Mouse (Mus musculus) forebrain, embryonic 14.5 days (tissue): ENCODE data around the gene Dyrk1b. TPM values are rescaled to one million over a fixed set of nuclear protein-coding genes. Genes with fewer than 3 reads are reported as not detected.
A peak's percentile ranks its signal among the peaks of the same experiment; 100 is the strongest.

ENCODE experiments used
- ATAC-seq: fragments of 200-750 bp; cut with Nextera tagmentation; 2 replicates; pipeline ENCODE4 v1.8.0; 2017; ENCODE audit warnings: mild to moderate bottlenecking, moderate library complexity
- DNase-seq: peaks from one replicate; pipeline ENCODE4 v3.0.0-alpha.2; 2015; ENCODE audit warnings: low spot score
- H3K27ac ChIP-seq: fragments of 300-500 bp; sonication (generic); 2 replicates; pipeline ENCODE4 v1.5.1; 2014; ENCODE audit warnings: low read depth, mild to moderate bottlenecking, control low read depth, low read length, moderate library complexity
- H3K27me3 ChIP-seq: fragments of 300-500 bp; sonication (generic); replicated peaks from 2 replicates; pipeline ENCODE4 v1.6.1; 2014; ENCODE audit warnings: low read length, control low read depth, mixed read lengths; ENCODE audit not compliant: control insufficient read depth, insufficient read depth
- H3K36me3 ChIP-seq: fragments of 300-500 bp; sonication (generic); 2 replicates; pipeline ENCODE4 v1.6.1; 2014; ENCODE audit warnings: low read length, control low read depth; ENCODE audit not compliant: control insufficient read depth, insufficient read depth
- H3K4me1 ChIP-seq: fragments of 300-500 bp; sonication (generic); 2 replicates; pipeline ENCODE4 v1.6.1; 2014; ENCODE audit warnings: antibody characterized with exemption, low read length, control low read depth; ENCODE audit not compliant: control insufficient read depth, insufficient read depth
- H3K4me2 ChIP-seq: fragments of 300-500 bp; sonication (generic); 2 replicates; pipeline ENCODE4 v1.6.1; 2014; ENCODE audit warnings: mild to moderate bottlenecking, control low read depth, low read length
- H3K4me3 ChIP-seq: fragments of 300-500 bp; sonication (generic); 2 replicates; pipeline ENCODE4 v1.5.1; 2014; ENCODE audit warnings: low read depth, low read length, control low read depth
- H3K9ac ChIP-seq: fragments of 300-500 bp; sonication (generic); 2 replicates; pipeline ENCODE4 v1.6.1; 2014; ENCODE audit warnings: mild to moderate bottlenecking, low read length, control low read depth, moderate library complexity
- H3K9me3 ChIP-seq: fragments of 300-500 bp; sonication (generic); replicated peaks from 2 replicates; pipeline ENCODE4 v1.6.1; 2016; ENCODE audit warnings: low read length, control low read depth, mixed read lengths; ENCODE audit not compliant: control insufficient read depth
- WGBS: fragments of 180-500 bp; shearing (Covaris S2); extraction: QIAGEN DNeasy Blood & Tissue Kit; methylation state at CpG from one replicate; pipeline ENCODE4 v1.1.7; 2014; 5-methylcytosine and 5-hydroxymethylcytosine counted together
- polyA plus RNA-seq: library from polyadenylated mRNA; unstranded; fragments of >200 nt; fragmentation: Nextera tagmentation; extraction: Ambion mirVana; gene quantifications from 2 replicates; pipeline ENCODE4 v1.2.1, GENCODE M21; 2014

The Dyrk1b gene
- polyA plus RNA-seq, 1 experiment from 2014 or later, result 9.9 TPM

- Histone ChIP-seq H3K9me3 (no peaks in the 10 kb centered on the region), H3K9ac (no peak overlapping the region), H3K4me3 (no peak overlapping the region), H3K36me3 (no peaks in the 10 kb centered on the region), H3K27me3 (no peaks in the 10 kb centered on the region), H3K4me2 (no peak overlapping the region), H3K4me1 (peaks cover 11% of the 10 kb centered on the region), H3K27ac (no peak overlapping the region)
- ATAC-seq (no peak), DNase-seq (no peak)
- 80% methylated on average over 6 of the region's 6 CpGs for WGBS
Observed at GRCm38 (mm10) chr7:28165406-28165805, 13.9 kb upstream of the Dyrk1b start.

DNA sequence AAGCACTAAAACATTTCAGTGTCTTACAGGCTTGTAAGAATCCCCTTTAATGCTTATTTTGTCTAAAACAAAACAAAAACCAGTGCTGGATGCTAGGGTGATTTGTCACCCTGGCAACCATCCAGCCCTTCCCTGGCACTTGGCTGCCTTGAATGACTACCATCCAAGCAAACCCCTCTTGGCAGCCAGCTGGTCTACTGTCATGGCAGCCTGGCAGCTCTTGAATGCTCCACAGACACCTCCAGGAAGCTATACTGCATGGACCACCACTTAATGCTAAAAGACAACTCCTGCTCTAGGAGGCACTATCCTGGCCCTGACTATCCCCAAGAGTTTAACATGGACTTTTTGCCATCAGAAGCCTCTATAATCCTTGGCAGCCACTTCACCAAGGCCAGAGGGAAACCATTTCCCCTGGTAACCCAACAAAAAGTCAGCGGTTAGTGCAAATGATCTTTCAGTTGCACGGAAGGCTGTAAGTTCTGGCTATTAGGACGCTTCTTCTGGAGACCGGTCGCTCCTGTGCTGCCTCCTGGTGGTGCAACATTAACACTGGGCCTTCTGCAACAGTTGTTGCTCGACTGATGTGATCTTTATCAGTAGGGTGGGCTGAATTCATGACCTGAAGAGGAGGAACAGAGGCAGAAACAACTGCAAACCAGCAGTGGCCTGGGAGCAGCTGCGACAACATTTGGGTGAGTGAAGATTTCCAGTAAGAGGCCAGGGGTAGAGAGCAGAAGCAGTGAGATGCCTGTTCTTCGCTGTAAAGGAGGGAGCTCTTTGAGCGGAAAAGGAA, 10.8 kb upstream of the Dyrk1b start:
- no peaks in the 10 kb centered on the region for H3K9me3 ChIP-seq
- peak; percentile 76 for DNase-seq
- peak overlapping the region; percentile 73 for H3K4me3 ChIP-seq
- no peaks in the 10 kb centered on the region for H3K27me3 ChIP-seq
- no peak for ATAC-seq
- peak overlapping the region; percentile 56 for H3K4me2 ChIP-seq
- no peaks in the 10 kb centered on the region for H3K36me3 ChIP-seq
- H3K27ac ChIP-seq, result peak overlapping the region; percentile 33
- H3K9ac ChIP-seq, result peak overlapping the region; percentile 54
- 13% methylated on average over 9 of the region's 9 CpGs for WGBS
- peaks cover 17% of the 10 kb centered on the region for H3K4me1 ChIP-seq

- Histone ChIP-seq H3K9me3 (no peaks in the 10 kb centered on the region), H3K4me2 (peak within 1 kb of the TSS; percentile 56), H3K27me3 (no peaks in the 10 kb centered on the region), H3K4me1 (peaks cover 17% of the 10 kb centered on the region), H3K4me3 (peak within 1 kb of the TSS; percentile 73), H3K27ac (peak within 1 kb of the TSS; percentile 62), H3K9ac (peak within 1 kb of the TSS; percentile 58), H3K36me3 (peaks cover under 1% of the 10 kb centered on the region; the same call in 1 of the 2 replicates)
- under 1% methylated on average over 80 of the region's 80 CpGs for WGBS
- DNase-seq (peak; percentile 97), ATAC-seq (peak; percentile 96)
Observed at GRCm38 (mm10) chr7:28169489-28170422, 9.5 kb upstream of the Dyrk1b start, which contains the start of gene Fbl. Gene Fbl (plus strand): TSS chr7:28169710.

- no peak overlapping the region for H3K4me2 ChIP-seq
- H3K9ac ChIP-seq, result no peak overlapping the region
- H3K27me3 ChIP-seq, result no peaks in the 10 kb centered on the region
- H3K27ac ChIP-seq, result no peak overlapping the region
- peaks cover 40% of the 10 kb centered on the region for H3K36me3 ChIP-seq
- no peak for DNase-seq
- H3K4me3 ChIP-seq, result no peak overlapping the region
- no peaks in the 10 kb centered on the region for H3K9me3 ChIP-seq
- H3K4me1 ChIP-seq, result peaks cover 7% of the 10 kb centered on the region
- no peak for ATAC-seq
- 87% methylated on average over 4 of the region's 4 CpGs for WGBS
Observed at GRCm38 (mm10) chr7:28175358-28175757, 3.9 kb upstream of the Dyrk1b start.

GRCm38 (mm10) chr7:28179741-28180377, 590 bp downstream of the Dyrk1b start:
- Histone ChIP-seq H3K36me3 (peaks cover 76% of the 10 kb centered on the region), H3K27ac (peak overlapping the region; percentile 97), H3K4me3 (peak overlapping the region; percentile 98), H3K4me1 (peaks cover 6% of the 10 kb centered on the region; the same call in 1 of the 2 replicates), H3K27me3 (no peaks in the 10 kb centered on the region), H3K4me2 (peak overlapping the region; percentile 88), H3K9ac (peak overlapping the region; percentile 96), H3K9me3 (no peaks in the 10 kb centered on the region)
- ATAC-seq, result peak; percentile 95
- WGBS, result 1% methylated on average over 39 of the region's 56 CpGs
- peak; percentile 99 for DNase-seq

DNA sequence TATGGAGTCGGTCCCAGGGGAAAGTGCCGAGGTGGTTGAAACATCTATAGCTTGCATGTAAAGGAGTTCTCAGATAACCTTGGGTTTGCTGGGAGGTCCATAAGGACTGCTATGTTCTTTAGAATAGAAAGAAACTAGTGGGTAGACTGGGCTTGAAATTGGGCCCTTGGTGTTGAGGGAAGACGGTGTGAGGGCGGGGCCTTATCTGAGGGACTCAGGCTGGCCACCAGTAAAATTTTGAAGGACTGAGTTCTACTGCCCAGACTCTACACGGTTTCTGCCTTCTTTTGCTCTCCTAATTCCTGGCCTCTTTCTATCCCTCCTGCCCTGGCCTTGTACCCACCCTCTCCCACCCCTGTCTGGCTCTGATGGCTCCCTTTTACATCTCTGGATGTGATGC, 1.6 kb downstream of the Dyrk1b start:
- no peak overlapping the region; the same call in 1 of the 2 replicates for H3K27ac ChIP-seq
- WGBS, result 81% methylated on average over 5 of the region's 5 CpGs
- H3K4me1 ChIP-seq, result peaks cover 6% of the 10 kb centered on the region; the same call in 1 of the 2 replicates
- no peak for ATAC-seq
- no peaks in the 10 kb centered on the region for H3K27me3 ChIP-seq
- H3K4me2 ChIP-seq, result peak overlapping the region; percentile 88
- peaks cover 76% of the 10 kb centered on the region for H3K36me3 ChIP-seq
- peak overlapping the region; percentile 98 for H3K4me3 ChIP-seq
- no peak for DNase-seq
- no peaks in the 10 kb centered on the region for H3K9me3 ChIP-seq
- peak overlapping the region; percentile 96 for H3K9ac ChIP-seq

- H3K9ac ChIP-seq, result 0 out of 2 replicates have a peak overlapping the region, but pooled peaks have one; percentile 29
- 96% methylated on average over 12 of the region's 12 CpGs for WGBS
Observed at GRCm38 (mm10) chr7:28181376-28181775, 2.1 kb downstream of the Dyrk1b start.

DNA sequence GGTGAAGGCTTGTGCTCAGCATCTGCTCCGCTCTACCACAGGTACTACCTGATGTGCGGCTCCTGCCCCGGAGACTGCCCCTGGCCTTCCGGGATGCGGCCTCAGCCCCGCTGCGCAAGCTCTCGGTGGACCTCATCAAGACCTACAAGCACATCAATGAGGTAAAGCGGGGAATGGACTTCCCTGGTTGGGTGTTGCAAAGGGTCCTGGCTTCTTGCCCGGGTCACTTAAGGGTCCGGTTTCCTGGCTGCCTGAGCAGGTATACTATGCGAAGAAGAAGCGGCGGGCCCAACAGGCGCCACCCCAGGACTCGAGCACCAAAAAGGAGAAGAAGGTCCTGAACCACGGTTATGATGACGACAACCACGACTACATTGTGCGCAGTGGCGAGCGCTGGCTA, 3.1 kb downstream of the Dyrk1b start:
- no peak overlapping the region for H3K4me2 ChIP-seq
- WGBS, result 92% methylated on average over 22 of the region's 22 CpGs
- H3K9ac ChIP-seq, result no peak overlapping the region
- no peak overlapping the region for H3K4me3 ChIP-seq
- no peaks in the 10 kb centered on the region for H3K9me3 ChIP-seq
- no peaks in the 10 kb centered on the region for H3K27me3 ChIP-seq
- ATAC-seq, result no peak
- no peak overlapping the region for H3K27ac ChIP-seq
- no peak for DNase-seq
- H3K4me1 ChIP-seq, result peaks cover 6% of the 10 kb centered on the region; the same call in 1 of the 2 replicates
- peaks cover 76% of the 10 kb centered on the region for H3K36me3 ChIP-seq

More at GRCm38 (mm10) chr7:28181376-28181775, 2.1 kb downstream of the Dyrk1b start:
- 0 out of 2 replicates have a peak overlapping the region, but pooled peaks have one; percentile 98 for H3K4me3 ChIP-seq
- H3K27me3 ChIP-seq, result no peaks in the 10 kb centered on the region
- DNase-seq (no peak), ATAC-seq (no peak)
- peaks cover 76% of the 10 kb centered on the region for H3K36me3 ChIP-seq
- no peak overlapping the region for H3K27ac ChIP-seq
- peak overlapping the region; percentile 88; the same call in 1 of the 2 replicates for H3K4me2 ChIP-seq
- H3K9me3 ChIP-seq, result no peaks in the 10 kb centered on the region
- peaks cover 6% of the 10 kb centered on the region; the same call in 1 of the 2 replicates for H3K4me1 ChIP-seq
